Mouse (Mus musculus) hindbrain, embryonic 15.5 days (tissue): ENCODE measurements at regions not wholly inside any gene's neighbourhood (a gene's known extent, or its start where the extent isn't known, plus 50 kb on each side); places are given as distances from the start of the nearest gene placed in this dataset.

Source experiments
- ATAC-seq: fragments of 200-750 bp; cut with Nextera tagmentation; 2 replicates; pipeline ENCODE4 v1.8.0; 2017; ENCODE audit warnings: low read depth, moderate number of reproducible peaks, moderate TSS enrichment; ENCODE audit not compliant: low FRiP score
- H3K27ac ChIP-seq: fragments of 300-500 bp; sonication (generic); replicated peaks from 2 replicates; pipeline ENCODE4 v1.5.1; 2015; ENCODE audit warnings: mild to moderate bottlenecking, inconsistent platforms
- H3K27me3 ChIP-seq: fragments of 300-500 bp; sonication (generic); 2 replicates; pipeline ENCODE4 v1.6.1; 2015; ENCODE audit warnings: control low read depth, inconsistent platforms
- H3K36me3 ChIP-seq: fragments of 300-500 bp; sonication (generic); 2 replicates; pipeline ENCODE4 v1.6.1; 2015; ENCODE audit warnings: control low read depth, inconsistent platforms
- H3K4me1 ChIP-seq: fragments of 300-500 bp; sonication (generic); replicated peaks from 2 replicates; pipeline ENCODE4 v1.6.1; 2015; ENCODE audit warnings: control low read depth, inconsistent platforms
- H3K4me2 ChIP-seq: fragments of 300-500 bp; sonication (generic); 2 replicates; pipeline ENCODE4 v1.6.1; 2015; ENCODE audit warnings: moderate library complexity, mild to moderate bottlenecking, inconsistent platforms
- H3K4me3 ChIP-seq: fragments of 300-500 bp; sonication (generic); 2 replicates; pipeline ENCODE4 v1.5.1; 2015; ENCODE audit warnings: mild to moderate bottlenecking, inconsistent platforms
- H3K9ac ChIP-seq: fragments of 300-500 bp; sonication (generic); 2 replicates; pipeline ENCODE4 v1.6.1; 2015; ENCODE audit warnings: inconsistent platforms
- H3K9me3 ChIP-seq: fragments of 300-500 bp; sonication (generic); 2 replicates; pipeline ENCODE4 v1.6.1; 2016; ENCODE audit warnings: control low read depth, inconsistent platforms
- WGBS: fragments of 180-500 bp; shearing (Covaris S2); methylation state at CpG from one replicate; pipeline ENCODE4 v1.1.7; 2015; 5-methylcytosine and 5-hydroxymethylcytosine counted together

DNA sequence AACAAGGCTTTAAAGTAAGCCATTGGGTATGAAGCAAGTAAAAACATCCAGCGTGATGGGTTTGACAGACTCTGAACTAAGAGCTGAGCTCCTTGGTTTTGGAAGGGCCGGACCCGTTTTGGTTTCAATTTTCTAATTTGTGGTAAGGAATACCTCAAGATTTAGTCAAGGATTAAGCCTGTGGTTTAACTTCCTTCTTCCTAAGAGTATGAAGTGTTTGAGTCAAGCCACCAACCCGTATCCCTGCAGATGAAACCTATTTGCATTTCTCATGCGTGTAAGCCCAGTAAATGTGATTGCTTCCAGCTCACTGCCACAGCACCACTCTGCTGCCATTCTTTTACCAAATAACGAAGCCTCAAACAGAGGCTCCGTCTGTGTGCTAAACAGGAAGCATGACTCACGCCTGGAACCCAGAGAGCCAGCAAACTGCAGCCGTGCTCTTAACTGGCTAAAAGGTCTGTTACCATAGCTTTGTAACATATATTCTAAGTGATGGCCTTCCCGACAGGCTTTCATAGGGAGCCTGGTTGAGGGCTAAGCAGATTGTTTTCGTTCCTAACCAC is 149.7 kb downstream of the Etv1 start:
- Histone ChIP-seq H3K36me3 (no peaks in the 10 kb centered on the region), H3K27me3 (no peaks in the 10 kb centered on the region), H3K9ac (no peak overlapping the region), H3K27ac (no peak overlapping the region), H3K4me1 (no peaks in the 10 kb centered on the region), H3K4me3 (no peak overlapping the region), H3K9me3 (no peaks in the 10 kb centered on the region), H3K4me2 (peak overlapping the region; percentile 13; the same call in 1 of the 2 replicates)
- peak; percentile 59; the same call in 1 of the 2 replicates for ATAC-seq
- WGBS: 55% methylated on average over 11 of the region's 11 CpGs

DNA sequence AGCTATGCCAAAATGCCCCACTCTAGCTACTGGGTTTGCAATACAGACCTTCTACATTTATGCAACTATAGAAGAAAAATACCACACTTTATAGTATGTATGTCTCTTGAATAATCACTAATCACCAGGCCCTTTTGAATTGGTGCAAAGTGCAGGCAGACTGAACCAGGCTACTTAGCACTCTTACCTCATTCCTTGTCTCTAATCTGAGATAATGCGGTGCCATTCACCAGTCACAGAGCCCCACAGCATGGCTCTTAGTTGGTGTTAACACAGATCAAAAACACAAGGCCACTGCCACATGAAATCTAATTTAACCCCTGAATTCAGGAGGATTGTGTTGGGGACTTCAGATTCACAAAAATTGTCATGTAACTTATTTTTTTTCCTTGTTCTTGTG is 150.5 kb downstream of the Etv1 start:
- Histone ChIP-seq H3K4me1 (no peaks in the 10 kb centered on the region), H3K36me3 (no peaks in the 10 kb centered on the region), H3K4me2 (no peak overlapping the region), H3K27me3 (no peaks in the 10 kb centered on the region), H3K27ac (no peak overlapping the region), H3K9ac (no peak overlapping the region), H3K4me3 (no peak overlapping the region), H3K9me3 (no peaks in the 10 kb centered on the region)
- WGBS: 79% methylated on average over 1 of the region's 1 CpGs
- no peak for ATAC-seq

DNA sequence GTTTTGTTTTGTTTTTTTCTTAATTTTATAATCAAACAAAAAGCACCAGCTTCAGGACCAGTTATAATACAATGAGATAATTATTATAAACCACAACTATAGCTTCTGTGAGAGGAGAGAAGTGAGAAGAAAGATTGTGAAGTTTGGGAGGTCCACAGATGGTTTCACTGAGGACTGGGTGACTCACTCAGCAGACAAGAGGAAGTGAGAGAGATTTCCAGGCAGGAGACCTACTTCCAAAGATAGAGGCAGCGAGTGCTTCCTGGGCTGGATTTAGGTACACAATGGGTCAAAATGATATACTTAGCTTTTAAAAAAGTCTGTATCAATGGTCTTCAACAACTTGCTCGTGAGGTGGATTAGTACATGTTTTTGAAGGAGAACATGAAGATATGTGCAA is 152.6 kb downstream of the Etv1 start:
- H3K36me3 ChIP-seq: no peaks in the 10 kb centered on the region

DNA sequence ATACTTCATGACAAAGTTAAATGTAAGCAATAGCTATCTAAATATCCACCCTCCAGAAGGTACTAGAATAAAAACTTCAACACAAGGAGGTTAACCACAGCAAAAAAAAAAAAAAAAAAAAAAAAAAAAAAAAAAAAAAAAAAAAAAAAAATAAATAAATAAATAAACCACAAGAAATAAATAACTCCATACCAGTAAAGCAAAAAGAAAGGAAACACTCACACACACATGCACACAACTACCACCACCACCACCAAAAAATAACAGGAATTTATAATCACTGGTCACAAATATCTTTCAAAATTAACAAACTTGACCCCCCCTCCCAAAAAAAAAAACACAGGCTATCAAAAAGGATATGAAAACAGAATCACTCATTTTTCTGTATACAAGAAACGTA is 180.4 kb downstream of the Etv1 start:
- no peaks in the 10 kb centered on the region for H3K9me3 ChIP-seq
- no peak for ATAC-seq
- H3K27ac ChIP-seq: no peak overlapping the region
- H3K4me1 ChIP-seq: no peaks in the 10 kb centered on the region
- H3K9ac ChIP-seq: no peak overlapping the region
- 56% methylated on average over 1 of the region's 1 CpGs for WGBS
- H3K27me3 ChIP-seq: no peaks in the 10 kb centered on the region
- H3K36me3 ChIP-seq: no peaks in the 10 kb centered on the region
- H3K4me3 ChIP-seq: no peak overlapping the region
- no peak overlapping the region for H3K4me2 ChIP-seq

More for the DNA sequence above, 152.6 kb downstream of the Etv1 start:
- no peak overlapping the region for H3K4me2 ChIP-seq
- ATAC-seq: no peak
- H3K4me3 ChIP-seq: no peak overlapping the region
- no peak overlapping the region for H3K27ac ChIP-seq
- H3K4me1 ChIP-seq: no peaks in the 10 kb centered on the region
- H3K9me3 ChIP-seq: no peaks in the 10 kb centered on the region
- 91% methylated on average over 2 of the region's 2 CpGs for WGBS
- no peak overlapping the region for H3K9ac ChIP-seq
- no peaks in the 10 kb centered on the region for H3K27me3 ChIP-seq

DNA sequence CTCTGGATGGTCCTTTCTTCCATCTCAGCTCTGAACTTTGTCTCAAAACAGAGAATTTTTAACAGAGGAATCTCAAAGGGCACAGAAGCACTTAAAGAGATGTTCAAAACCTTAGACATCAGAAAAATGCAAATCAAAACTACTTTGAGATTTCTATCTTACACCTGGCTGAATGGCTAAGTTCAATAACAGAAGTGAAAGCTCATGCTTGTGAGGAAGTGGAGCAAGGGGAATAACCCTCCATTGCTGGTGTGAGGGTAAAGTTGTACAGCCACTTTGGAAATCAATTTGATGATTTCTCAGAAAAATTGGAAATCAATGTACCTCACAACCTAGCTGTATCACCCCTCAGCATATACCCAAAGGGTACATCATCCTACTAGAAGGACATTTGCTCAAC is 183.1 kb downstream of the Etv1 start:
- Histone ChIP-seq H3K9ac (no peak overlapping the region), H3K27ac (no peak overlapping the region), H3K4me1 (no peaks in the 10 kb centered on the region), H3K27me3 (no peaks in the 10 kb centered on the region), H3K4me2 (no peak overlapping the region), H3K36me3 (no peaks in the 10 kb centered on the region), H3K4me3 (no peak overlapping the region), H3K9me3 (no peaks in the 10 kb centered on the region)
- no peak for ATAC-seq

DNA sequence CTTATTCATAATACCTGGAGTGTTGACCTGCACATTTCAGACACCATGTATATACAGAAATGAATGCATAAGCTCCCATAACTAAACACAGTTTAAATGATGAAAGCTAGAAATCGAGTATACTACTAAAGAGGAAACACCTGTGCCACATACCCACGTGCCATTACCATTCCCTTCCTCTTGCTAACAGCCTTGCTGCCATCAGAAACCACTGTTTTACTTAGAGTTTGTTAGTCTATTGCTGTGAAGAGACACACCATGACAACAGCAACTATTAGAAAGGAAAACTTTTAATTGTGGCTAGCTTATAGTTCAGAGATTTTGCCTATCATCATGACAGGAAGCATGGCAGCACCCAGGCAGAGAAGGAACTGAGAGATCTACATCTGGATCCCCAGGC is 191.2 kb downstream of the Etv1 start:
- Histone ChIP-seq H3K36me3 (no peaks in the 10 kb centered on the region), H3K9me3 (no peaks in the 10 kb centered on the region), H3K4me2 (no peak overlapping the region), H3K9ac (no peak overlapping the region), H3K27me3 (no peaks in the 10 kb centered on the region), H3K4me3 (no peak overlapping the region), H3K4me1 (no peaks in the 10 kb centered on the region), H3K27ac (no peak overlapping the region)
- no peak for ATAC-seq
- WGBS: 80% methylated on average over 2 of the region's 2 CpGs

DNA sequence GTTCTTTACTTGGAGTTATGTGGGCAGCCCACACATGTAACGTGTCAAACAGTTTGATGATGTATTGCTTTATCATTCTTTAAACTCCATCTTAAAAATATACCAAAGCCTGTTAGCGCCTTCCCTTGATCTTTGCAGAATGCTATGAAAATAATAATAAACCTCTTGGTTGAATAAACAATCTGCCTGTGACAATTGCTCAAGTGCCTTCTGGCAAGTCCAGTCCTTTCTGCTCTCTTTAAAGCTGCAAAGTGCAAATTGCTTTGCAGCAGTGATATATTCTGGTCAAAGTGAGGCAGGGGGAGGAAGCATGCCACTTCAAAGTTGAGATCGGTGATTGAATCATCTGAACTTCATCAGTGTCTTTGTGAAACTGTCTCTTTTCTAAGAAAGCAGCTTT is 193.0 kb downstream of the Etv1 start:
- no peaks in the 10 kb centered on the region for H3K36me3 ChIP-seq
- WGBS: 90% methylated on average over 3 of the region's 3 CpGs

DNA sequence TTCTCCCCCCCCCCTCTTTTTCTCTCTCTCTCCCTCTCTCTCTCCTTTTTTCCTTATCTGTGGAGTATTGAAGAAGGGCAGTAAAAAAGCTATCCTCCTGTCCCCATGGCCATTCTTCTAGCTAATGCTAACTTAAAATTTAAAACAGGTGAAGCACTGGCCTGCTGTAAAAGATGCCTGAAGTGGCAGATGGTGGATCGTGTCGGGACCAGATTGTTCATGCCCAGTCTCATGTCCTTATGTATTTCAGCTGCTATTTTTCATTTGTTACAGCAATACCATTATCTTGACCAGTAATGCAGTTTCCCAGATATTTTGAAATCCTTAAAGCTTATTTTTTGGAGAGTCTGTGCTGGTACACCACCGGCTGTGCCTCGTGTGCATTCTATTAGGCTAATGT is 196.3 kb downstream of the Etv1 start:
- H3K9ac ChIP-seq: no peak overlapping the region
- no peak overlapping the region for H3K4me2 ChIP-seq
- H3K36me3 ChIP-seq: no peaks in the 10 kb centered on the region
- no peaks in the 10 kb centered on the region for H3K27me3 ChIP-seq
- H3K27ac ChIP-seq: no peak overlapping the region
- no peaks in the 10 kb centered on the region for H3K4me1 ChIP-seq
- H3K9me3 ChIP-seq: no peaks in the 10 kb centered on the region
- 84% methylated on average over 4 of the region's 4 CpGs for WGBS
- ATAC-seq: no peak
- H3K4me3 ChIP-seq: no peak overlapping the region

More for the DNA sequence above, 193.0 kb downstream of the Etv1 start:
- Histone ChIP-seq H3K4me1 (no peaks in the 10 kb centered on the region), H3K9me3 (no peaks in the 10 kb centered on the region), H3K4me3 (no peak overlapping the region), H3K27ac (no peak overlapping the region), H3K27me3 (no peaks in the 10 kb centered on the region), H3K9ac (no peak overlapping the region), H3K4me2 (no peak overlapping the region)
- ATAC-seq: no peak

DNA sequence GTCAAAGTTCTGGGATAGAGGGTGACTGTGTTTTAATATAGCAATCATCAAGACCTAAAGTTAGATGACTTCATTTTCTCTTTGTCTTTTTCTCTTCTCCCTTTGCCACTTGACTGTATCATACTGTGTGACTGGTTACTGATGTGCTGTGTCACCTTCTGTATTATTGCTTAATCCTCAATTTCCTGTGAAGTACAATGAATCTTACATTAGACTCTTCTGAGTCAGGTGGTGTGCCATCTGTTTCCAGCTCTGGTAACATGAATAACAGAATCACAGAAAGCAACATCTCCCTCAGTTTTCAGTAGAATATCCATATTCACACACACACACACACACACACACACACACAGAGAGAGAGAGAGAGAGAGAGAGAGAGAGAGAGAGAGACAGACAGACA is 203.2 kb downstream of the Etv1 start:
- no peak overlapping the region for H3K4me3 ChIP-seq
- no peak for ATAC-seq
- H3K9me3 ChIP-seq: no peaks in the 10 kb centered on the region
- H3K4me2 ChIP-seq: no peak overlapping the region
- H3K4me1 ChIP-seq: no peaks in the 10 kb centered on the region
- no peaks in the 10 kb centered on the region for H3K27me3 ChIP-seq
- H3K36me3 ChIP-seq: no peaks in the 10 kb centered on the region
- H3K9ac ChIP-seq: no peak overlapping the region
- H3K27ac ChIP-seq: no peak overlapping the region

DNA sequence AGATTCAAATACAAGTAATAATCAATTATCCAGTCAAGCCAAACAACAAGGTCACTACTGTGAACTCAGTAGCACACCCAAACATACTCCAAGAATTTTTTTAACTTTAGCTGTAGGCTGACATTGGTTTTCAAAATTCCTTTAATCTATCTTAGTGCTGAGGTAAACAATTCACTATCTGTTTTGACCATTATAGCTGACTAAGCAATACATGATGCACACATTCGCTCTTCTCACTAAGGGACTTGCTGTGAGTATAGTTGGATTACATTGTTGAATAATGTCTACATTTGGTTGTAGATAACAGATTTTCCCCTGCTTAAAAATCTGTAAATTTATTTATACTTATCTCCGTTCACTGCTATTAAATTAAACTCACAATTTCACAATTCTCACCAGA is 206.7 kb downstream of the Etv1 start:
- ATAC-seq: no peak
- no peak overlapping the region for H3K27ac ChIP-seq

DNA sequence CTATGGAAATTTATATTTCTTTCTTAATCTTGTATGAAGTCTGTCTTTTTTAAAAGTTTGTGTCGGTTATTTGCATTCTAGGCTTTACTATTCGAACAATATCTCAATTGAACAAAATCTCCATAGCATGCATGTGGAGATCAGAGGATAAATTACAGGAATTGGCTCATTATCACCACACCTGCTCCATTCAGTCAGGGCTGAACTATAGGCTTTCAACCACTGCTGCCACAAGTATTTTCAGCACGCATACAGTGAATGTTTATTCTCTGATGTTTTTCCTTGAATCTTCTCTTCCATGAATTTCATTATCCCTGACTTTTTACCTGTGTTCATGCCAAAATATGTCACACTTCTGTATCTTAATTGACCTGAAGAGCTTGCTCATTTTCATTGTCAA is 207.2 kb downstream of the Etv1 start:
- WGBS: 78% methylated on average over 3 of the region's 3 CpGs
- Histone ChIP-seq H3K36me3 (no peaks in the 10 kb centered on the region), H3K4me3 (no peak overlapping the region), H3K27me3 (no peaks in the 10 kb centered on the region), H3K9me3 (no peaks in the 10 kb centered on the region), H3K9ac (no peak overlapping the region), H3K4me1 (no peaks in the 10 kb centered on the region), H3K4me2 (no peak overlapping the region), H3K27ac (no peak overlapping the region)
- no peak for ATAC-seq

More for the DNA sequence above, 206.7 kb downstream of the Etv1 start:
- Histone ChIP-seq H3K4me3 (no peak overlapping the region), H3K4me1 (no peaks in the 10 kb centered on the region), H3K27me3 (no peaks in the 10 kb centered on the region), H3K9me3 (no peaks in the 10 kb centered on the region), H3K4me2 (no peak overlapping the region), H3K36me3 (no peaks in the 10 kb centered on the region), H3K9ac (no peak overlapping the region)
- WGBS: 93% methylated on average over 2 of the region's 2 CpGs

DNA sequence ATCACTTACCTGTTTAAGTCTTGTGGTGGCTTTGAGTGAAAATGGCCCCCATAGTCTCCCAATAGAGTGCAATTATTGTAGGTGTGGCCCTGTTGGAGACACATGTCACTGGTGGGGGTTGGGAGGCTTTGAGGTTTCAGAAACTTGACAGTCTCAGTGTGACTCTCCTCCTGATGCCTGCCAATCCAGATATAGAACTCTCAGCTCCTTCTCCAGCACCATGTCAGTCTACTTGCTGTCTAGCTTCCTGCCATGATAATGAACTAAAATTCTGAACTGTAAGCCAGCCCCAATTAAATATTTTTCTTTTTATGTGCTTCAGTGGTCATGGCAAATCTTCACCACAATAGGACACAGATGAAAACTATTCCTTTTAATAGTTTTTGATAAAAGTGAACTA is 208.1 kb downstream of the Etv1 start:
- H3K9ac ChIP-seq: no peak overlapping the region
- H3K4me3 ChIP-seq: no peak overlapping the region
- H3K4me2 ChIP-seq: no peak overlapping the region
- no peak overlapping the region for H3K27ac ChIP-seq
- H3K27me3 ChIP-seq: no peaks in the 10 kb centered on the region
- no peaks in the 10 kb centered on the region for H3K36me3 ChIP-seq
- no peaks in the 10 kb centered on the region for H3K4me1 ChIP-seq
- no peak for ATAC-seq
- H3K9me3 ChIP-seq: no peaks in the 10 kb centered on the region

DNA sequence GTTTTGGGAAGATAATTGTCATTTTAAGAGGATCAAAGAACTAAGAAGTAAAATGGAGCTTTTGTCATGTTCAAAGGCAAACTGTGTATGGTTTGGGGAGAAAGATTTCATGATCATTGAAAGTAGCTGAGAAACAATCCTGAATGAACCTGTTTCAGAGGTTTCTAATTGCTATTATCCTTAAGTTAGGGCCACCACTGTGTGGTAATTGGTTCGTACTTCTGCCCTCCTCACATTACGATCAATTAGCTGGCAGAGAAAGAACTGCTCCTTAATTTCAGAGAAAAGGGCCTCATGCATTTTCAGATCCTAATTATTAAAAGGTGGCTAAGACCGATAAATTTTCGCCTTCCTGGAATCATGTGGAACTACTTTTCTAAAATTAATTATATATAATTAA is 208.6 kb downstream of the Etv1 start:
- H3K9me3 ChIP-seq: no peaks in the 10 kb centered on the region
- H3K36me3 ChIP-seq: no peaks in the 10 kb centered on the region
- H3K27ac ChIP-seq: no peak overlapping the region
- H3K4me1 ChIP-seq: no peaks in the 10 kb centered on the region
- ATAC-seq: no peak
- 92% methylated on average over 4 of the region's 4 CpGs for WGBS
- H3K4me3 ChIP-seq: no peak overlapping the region
- H3K27me3 ChIP-seq: no peaks in the 10 kb centered on the region
- H3K4me2 ChIP-seq: no peak overlapping the region
- no peak overlapping the region for H3K9ac ChIP-seq
